Mouse (Mus musculus): ENCODE measurements around the gene Ttl. TPM values are rescaled to one million over a fixed set of nuclear protein-coding genes. Genes with fewer than 3 reads are reported as not detected.

Gene Ttl
- polyA plus RNA-seq, 1 experiment from 2014 or later, result 14.3 TPM

GRCm38 (mm10) chr2:129133006-129133805 lies 67.5 kb downstream of the Ttl start:
- Histone ChIP-seq H3K4me1 (peaks cover 18% of the 10 kb centered on the region), H3K36me3 (replicated peaks) (peaks cover 44% of the 10 kb centered on the region), H3K27me3 (replicated peaks; ENCODE audit: low read depth, poor library complexity, severe bottlenecking) (no peaks in the 10 kb centered on the region), H3K27ac (replicated peaks) (no peak overlapping the region), H3K9me3 (peaks cover 10% of the 10 kb centered on the region), H3K4me3 (no peak overlapping the region)
- WGBS, result 96% methylated on average over 14 of the region's 14 CpGs
- DNase-seq (ENCODE audit: low spot score), result no peak

- DNase-seq (ENCODE audit: low spot score), result no peak
- Histone ChIP-seq H3K27me3 (replicated peaks; ENCODE audit: low read depth, poor library complexity, severe bottlenecking) (no peaks in the 10 kb centered on the region), H3K4me1 (no peaks in the 10 kb centered on the region), H3K9me3 (no peaks in the 10 kb centered on the region), H3K27ac (replicated peaks) (no peak overlapping the region), H3K4me3 (no peak overlapping the region), H3K36me3 (replicated peaks) (no peaks in the 10 kb centered on the region)
- WGBS, result 91% methylated on average over 10 of the region's 10 CpGs
These were observed 74.2 kb downstream of the Ttl start for GRCm38 (mm10) chr2:129139906-129140305.

Other genes starting within 250 kb of the Ttl start
- gene Tmem87b, start 247.8 kb upstream of the Ttl start, polyA plus RNA-seq (2016; fragmentation: Nextera tagmentation; extraction: Ambion mirVana), result 29.7 TPM in 2 replicates
- gene Fbln7, start 203.0 kb upstream of the Ttl start, polyA plus RNA-seq (2016; fragmentation: Nextera tagmentation; extraction: Ambion mirVana), result 1.8 and 2.1 TPM in 2 replicates
- gene Zc3h8, start 121.9 kb upstream of the Ttl start, polyA plus RNA-seq (2016; fragmentation: Nextera tagmentation; extraction: Ambion mirVana), result 8.4 and 9.8 TPM in 2 replicates
- 1.0 and 1.1 TPM in 2 replicates for gene Zc3h6, start 98.5 kb upstream of the Ttl start, polyA plus RNA-seq (2016; fragmentation: Nextera tagmentation; extraction: Ambion mirVana)
- gene Gm10762, start 98.2 kb upstream of the Ttl start, polyA plus RNA-seq (2016; fragmentation: Nextera tagmentation; extraction: Ambion mirVana), result 14.8 and 16.2 TPM in 2 replicates
- 0.07 TPM in 1 of 2 replicates, not detected in the other for gene Vinac1, start 17.8 kb upstream of the Ttl start, polyA plus RNA-seq (2016; fragmentation: Nextera tagmentation; extraction: Ambion mirVana)
- 48.7 and 48.9 TPM in 2 replicates for gene Polr1b, start 35.1 kb downstream of the Ttl start, polyA plus RNA-seq (2016; fragmentation: Nextera tagmentation; extraction: Ambion mirVana)
- 25.6 and 29.0 TPM in 2 replicates for gene Chchd5, start 63.8 kb downstream of the Ttl start, polyA plus RNA-seq (2016; fragmentation: Nextera tagmentation; extraction: Ambion mirVana)
- 50.4 and 52.8 TPM in 2 replicates for gene Slc20a1, start 132.8 kb downstream of the Ttl start, polyA plus RNA-seq (2016; fragmentation: Nextera tagmentation; extraction: Ambion mirVana)
- 63.1 and 65.4 TPM in 2 replicates for gene Ckap2l, start 231.3 kb downstream of the Ttl start, polyA plus RNA-seq (2016; fragmentation: Nextera tagmentation; extraction: Ambion mirVana)
- gene Il1a, start 244.0 kb downstream of the Ttl start, polyA plus RNA-seq (2016; fragmentation: Nextera tagmentation; extraction: Ambion mirVana), result not detected in 2 replicates